Mouse (Mus musculus) thymus, postnatal 14 days (tissue): ENCODE data around the gene Jup.

Experiments
- DNase-seq: peaks from one replicate; pipeline ENCODE4 v3.0.0; 2021

Gene Jup

DNA sequence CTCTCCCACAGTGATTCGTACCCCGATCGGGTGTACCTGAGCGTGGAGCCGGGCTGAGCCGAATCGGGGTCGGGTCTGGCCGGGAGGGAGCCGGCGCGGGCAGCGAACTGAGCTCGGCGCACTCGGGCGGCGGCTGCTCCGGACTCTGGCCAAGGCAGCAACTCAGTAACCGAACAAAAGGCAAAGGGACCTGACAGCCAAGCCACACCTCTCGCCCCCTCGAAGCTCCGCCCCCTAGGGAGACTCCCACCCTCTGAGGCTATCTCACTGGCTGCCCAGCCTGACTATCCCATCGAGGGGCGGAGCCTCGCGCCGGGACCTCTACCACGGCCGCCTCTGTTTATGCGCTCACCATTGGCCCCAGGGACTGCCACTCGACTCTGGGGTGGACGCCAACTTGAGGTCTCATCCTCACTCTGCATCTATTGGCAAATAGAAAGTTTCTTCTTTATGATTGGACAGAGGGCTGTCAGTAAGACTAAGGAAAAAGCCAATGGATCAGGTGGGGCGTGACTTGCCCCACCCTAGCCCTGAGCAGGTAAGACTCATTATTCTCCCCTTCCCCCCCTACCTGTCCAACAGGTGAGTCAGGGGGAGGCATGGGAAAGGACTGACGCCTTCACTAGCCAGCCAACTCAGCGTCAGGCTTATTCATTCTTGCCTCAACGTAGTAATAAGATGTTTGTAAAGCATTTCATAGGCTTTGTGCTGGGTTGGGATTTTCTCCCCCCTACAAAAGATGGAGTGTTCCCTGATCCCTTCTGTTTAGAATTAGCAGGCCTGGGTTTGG is at the start of gene Jup:
TSS of gene Jup (minus strand) at position 164 of the 790 bp plus-strand sequence.
- DNase-seq, result peak; percentile 98

DNA sequence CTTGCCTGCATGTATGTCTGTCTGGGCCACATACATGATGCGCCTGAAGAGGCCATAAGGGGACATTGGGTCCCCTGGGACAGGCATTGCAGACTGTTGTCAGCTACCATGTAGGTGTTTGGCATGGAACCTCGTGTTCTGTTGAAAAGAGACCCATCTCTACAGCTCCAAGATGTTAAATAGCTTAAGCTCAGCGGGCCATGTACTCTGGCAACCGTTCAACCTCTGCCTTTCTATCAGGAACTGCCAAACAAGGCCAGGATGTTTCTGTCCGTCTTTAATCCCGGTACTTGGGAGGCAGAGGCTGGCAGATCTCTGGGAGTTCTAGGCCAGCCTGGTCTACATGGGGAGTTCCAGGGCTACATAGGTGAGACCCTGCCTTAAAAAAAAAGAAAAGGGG is 45.1 kb upstream of the Jup start:
- no peak for DNase-seq

DNA sequence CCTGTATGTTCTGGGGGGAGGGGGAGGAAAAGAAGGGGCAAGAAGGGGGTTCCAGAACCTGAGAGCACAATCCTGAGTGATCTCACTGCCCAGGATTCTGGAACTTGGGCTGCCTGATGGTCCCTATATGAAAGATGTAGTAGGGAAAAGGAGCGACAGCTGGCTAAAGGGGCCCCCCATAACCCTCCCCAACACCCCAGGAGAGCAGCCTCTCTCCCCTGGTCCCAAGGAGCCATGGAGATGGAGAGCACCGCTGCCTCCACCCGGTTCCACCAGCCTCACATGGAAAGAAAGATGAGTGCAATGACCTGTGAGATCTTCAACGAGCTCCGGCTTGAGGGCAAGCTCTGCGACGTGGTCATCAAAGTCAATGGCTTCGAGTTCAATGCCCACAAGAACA is 44.2 kb upstream of the Jup start, which contains the start of the genes Nt5c3b and Klhl10:
TSS of gene Nt5c3b (minus strand) at position 12 of the 400 bp plus-strand sequence.
TSS of gene Klhl10 (plus strand) at position 121 of the 400 bp plus-strand sequence.
- DNase-seq, result no peak

DNA sequence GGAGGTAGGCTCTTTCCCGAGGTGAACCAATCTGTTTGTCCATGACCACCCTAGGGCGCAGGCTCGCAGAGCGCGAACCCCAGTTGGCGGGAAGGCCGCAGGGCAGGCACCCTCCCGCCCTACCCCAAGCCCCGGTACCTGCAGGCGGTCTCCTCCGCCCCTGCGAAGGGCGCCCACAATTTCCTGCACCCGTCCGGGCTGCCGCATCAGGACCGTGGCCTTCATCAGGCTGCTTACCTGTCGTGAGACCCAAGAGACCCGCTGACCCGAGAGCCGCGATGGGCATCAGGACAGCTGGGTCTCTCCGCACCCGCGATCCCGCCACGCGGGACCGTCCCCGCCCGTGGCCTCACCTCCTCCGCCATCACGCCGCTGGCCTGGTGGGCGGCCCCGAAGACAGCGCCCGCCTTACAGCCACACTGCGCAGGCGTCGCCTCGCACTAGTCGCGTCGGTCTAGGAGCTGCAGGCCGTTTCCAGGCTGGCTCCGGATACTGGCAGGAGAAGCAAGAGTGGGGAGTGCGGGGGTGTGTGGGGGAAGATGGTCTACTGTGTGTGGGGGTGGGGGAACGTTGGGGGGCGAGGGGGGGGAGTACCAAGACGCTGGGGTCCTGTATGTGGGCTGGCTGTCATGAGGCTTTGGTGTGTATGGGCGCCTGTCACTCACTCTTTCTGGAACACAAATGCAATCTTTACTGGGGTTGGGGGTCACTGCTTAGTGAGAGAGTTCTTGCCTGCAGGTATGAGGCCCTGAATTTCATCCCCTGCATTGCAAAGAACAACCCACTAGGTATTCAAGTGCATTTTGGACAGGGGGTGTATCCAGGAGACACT is 43.3 kb upstream of the Jup start:
- peak; percentile 90 for DNase-seq

DNA sequence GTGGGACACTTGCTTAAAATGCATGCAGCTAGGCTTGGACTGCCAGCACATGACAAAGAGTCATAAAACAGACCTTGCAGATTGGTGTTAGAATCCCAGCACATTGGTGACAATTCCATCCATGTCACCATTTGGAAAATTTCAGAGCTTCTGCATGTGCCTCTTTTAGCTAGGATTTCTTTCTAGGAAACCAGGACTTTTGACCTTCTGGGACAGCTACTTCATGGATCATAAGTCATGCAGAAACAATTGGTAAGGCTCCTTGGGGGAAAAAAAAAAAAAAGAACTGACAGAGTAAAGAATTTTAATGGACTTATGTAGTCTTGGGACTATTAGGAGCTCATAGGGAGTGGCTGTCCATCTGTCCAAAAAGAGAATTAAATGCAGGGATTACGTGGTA is 40.3 kb upstream of the Jup start:
- DNase-seq, result no peak

DNA sequence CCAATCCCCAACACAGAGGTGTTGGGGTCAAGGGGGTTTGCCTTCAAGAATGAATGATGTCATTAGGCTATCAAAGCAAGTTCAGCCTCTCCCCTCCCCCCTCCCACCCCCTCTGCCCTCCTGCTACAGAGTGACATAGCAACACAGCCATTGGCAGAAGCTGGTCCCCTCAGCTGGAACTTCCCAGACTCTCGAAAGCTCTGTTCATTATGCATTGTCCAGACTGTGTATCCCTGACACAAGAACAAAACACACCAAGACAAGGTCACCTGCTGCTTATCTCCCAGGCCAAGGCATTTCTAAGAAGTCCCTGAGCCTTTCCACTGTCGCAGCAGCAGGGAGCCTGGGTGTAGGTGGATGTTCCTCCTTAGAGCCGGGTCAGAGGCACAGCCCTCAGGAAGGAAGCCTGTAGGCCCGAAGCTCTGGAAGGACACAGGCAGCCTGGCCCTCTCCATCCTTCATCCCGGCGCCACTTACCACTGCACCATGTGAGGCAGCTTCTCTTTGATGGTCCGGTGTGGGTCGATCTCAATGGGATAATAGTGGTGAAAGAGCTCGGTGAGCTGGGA is 38.2 kb upstream of the Jup start:
- DNase-seq, result no peak

DNA sequence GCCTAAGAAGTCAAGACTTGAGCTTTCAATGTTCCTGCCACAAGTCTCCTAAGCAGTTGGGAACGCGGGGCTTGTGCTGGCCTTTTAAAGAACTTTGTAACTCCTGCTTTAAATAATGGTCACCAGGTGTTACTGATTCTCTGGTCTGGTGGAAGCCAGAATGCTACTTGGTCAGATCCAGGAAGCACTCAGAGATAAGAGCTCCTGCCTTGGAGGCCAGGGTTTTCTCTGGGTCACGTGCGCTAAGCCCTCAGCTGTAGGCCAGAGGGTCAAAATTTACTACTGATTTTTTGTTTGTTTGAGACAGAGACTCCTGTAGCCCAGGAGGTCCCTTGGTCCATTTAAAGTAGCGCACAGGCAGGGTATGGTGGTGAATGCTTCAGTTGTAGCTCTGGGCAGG is 34.4 kb upstream of the Jup start:
- no peak for DNase-seq

DNA sequence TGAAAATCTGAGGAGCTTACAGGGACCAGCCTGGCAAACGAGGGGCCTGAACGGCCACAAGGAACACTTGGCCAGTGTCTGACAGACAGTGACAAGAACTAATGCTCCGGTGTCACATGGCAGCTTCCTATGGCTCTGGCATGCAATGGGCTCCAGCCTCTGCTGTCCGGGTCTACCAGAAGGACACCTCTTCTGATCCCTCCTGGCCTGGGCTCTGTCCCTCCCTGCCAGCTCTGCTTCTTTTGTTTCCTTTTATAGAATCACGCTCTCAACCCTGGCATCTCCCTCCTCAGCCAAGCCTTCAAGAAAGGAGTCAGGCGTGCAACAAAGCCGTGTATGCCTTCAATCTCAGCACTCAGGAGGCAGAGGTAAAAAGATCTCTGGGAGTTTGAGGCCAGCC is 32.5 kb upstream of the Jup start:
- DNase-seq, result no peak

DNA sequence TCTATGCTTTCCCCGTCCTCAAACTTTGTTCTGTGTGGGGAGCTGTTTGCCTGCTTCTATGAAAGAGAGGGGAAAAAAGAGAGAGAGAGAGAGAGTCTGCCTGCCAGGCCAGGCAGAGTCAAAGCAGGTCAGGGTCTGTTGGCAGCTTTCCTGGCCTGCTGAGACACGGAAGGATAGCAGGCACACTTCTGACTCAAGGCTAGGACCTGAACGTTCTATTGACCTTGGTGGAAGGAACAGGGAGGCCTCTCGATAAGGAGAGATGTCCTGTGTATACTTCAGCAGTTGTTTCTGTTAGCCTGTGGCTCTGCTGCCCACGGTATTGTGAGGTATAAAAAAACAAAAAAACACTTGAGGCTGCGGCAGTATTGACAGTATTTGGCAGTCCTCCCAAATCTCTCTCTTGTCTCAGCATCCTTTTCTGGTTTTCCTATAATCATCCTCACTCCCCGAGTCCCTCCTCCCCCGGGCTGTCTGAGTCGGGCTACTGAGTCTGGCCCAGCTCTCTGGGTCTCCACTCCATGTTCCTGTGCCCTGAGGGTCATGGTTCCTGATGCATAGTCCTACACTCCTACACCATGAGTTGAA is 31.1 kb upstream of the Jup start:
- no peak for DNase-seq

DNA sequence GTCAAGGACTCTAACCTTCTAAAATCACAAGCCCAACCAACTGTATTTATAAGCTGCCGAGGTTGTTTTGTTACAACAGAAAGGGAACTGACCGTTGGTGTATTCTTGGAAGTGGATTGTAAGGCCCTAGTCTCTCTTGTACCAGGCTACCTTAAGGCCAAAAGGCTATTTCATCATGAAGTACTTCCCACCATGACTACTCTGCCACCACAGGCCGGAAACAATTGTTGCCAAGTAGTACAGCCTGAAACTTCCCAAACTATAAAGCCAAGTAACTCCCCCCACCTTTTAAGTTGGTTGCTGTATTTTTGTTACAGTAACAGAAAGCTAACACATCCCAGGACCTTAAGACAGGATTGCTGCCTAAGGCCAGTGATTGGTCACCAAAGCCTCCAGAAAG is 29.3 kb upstream of the Jup start:
- no peak for DNase-seq

DNA sequence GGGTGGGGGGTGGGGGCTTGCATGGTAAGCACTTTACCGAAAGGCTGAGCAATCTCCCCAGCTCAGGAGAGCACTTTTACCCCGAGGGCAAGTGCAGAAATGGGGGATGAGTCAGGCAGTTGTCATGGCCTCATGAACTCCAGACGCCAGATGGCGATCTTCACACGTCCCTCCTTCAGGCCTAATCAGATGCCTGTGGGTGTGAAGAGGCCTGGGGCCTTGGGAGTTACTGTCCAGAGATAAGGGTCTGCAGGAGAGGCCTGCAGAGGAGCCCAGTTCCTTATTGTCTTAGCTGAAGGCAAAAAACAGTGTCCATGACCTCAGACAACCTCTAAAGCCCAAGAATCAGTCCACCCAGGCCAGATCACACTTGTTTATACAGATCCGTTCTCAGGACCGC is 28.3 kb upstream of the Jup start:
- DNase-seq, result peak; percentile 76

DNA sequence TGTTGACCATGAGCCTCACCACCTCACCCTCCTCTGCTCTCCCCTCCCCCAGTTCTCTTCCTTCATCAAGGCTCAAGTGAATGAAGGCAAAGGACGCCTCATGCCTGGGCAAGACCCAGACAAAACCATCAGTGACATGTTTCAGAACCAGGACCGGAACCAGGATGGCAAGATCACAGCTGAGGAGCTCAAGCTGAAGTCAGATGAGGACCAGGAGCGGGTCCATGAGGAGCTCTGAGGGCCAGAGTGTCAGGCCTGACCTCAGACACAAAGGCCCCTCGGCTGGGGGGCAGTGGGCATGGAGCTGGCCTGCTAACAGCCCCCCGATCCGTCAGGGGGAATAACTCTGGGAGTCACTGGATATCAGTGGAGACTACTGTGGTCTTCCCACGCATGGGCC is 26.3 kb upstream of the Jup start:
- no peak for DNase-seq

DNA sequence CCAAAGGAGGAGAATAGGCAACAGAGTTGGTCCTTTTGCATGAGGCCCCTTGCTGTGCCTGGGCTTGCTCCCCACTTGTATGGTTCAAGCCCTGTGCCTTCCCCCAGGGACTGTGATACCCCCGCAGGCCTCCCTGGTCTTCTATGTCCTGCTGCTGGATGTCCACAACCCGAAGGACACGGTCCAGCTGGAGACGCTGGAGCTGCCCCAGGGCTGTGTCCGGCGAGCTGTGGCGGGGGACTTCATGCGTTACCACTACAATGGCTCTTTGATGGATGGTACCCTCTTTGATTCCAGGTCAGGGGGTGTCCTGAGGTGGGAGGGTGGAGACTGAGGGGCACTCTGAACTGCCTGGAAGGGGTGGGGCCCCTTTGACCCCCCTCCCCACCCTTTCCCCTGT is 24.0 kb upstream of the Jup start:
- DNase-seq, result no peak

DNA sequence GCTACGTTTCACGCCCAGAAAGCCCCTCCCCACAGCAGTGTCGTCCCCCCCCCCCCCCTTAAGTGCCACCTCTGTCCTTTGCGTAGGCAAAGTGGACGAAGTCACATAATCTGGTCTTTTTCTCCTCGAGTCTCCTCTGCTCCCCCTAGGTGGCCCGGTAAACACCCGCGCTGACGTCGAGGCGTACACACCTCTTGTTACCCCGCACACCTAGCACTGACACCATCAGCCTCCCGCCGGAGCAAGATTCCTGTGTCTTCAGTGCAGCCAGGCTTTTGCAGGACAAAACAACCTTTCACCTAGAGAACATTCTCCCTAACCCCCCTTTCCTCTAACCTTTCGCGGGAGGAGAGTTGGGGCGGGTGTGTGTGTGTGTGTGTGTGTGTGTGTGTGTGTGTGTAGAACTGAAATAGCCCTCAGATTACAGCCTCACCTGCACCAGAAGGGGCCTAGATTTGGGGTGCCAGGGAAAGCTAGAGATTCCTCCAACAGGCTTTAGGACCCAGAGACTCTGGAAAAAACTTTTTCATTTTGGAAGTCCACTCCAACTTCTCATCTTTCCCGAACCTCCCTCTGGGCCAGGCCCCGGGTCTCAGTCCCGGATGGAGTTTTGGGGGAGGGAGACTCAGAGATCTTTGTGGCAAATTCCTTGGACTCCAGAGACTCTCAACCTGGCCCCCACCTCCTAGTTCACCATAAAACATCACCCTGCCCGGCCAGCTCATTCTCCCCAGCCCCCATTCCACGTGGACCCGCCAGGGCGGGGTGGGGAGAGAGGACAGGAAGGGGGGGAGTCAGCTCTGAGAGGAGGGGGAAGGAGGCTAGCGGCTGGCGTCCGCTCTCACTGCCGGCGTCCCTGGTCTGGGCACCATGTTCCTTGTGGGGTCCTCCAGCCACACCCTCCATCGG is 17.6 kb upstream of the Jup start, which contains the start of gene Fkbp10:
TSS of gene Fkbp10 (plus strand) at position 784 of the 909 bp plus-strand sequence.
- peak; percentile 36 for DNase-seq

DNA sequence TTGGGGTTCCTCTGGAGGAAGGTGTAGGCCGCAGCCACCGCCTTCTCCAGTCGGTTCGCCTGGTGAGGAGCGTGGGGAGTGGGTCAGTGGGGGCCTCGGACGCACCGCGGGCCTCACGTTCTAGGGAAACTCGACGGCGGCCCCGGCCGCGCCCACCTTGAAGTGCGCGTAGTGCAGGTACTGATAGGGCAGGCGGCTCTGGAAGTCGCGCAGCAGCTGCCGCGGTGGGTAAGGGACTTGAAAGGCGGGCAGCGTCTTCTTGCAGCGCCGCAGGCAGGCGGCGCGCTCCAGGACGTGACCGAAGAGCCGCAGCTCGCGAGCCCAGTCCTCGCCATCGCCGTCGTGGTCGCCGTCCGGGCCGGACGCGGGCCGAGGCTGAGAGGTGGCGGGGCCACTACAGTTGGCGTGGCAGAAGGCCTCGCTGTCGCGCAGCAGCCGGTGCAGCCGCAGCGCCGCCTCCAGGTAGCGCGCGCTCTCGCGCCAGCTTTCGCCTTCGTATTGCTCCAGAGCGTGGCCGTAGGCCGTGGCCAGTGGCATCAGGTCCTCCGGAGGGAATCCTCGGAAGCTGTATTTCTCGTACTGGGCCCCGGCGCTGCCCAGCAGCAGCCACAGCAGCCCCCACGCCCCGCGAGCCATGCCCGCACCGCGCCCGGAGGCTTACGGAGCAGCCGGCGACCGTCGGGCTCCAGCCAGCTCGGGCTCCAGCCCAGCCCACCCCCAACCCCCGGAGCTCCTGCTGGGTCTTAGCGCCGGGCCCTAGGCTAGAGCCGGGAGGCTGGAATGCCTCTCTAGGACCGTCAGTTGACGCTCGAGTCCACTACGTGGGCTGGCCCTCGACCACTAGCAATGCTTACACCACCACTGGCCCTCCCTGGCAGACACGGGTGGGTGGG is 16.7 kb upstream of the Jup start, which contains the start of gene P3h4:
TSS of gene P3h4 (minus strand) at position 816 of the 893 bp plus-strand sequence.
- DNase-seq, result peak; percentile 82

DNA sequence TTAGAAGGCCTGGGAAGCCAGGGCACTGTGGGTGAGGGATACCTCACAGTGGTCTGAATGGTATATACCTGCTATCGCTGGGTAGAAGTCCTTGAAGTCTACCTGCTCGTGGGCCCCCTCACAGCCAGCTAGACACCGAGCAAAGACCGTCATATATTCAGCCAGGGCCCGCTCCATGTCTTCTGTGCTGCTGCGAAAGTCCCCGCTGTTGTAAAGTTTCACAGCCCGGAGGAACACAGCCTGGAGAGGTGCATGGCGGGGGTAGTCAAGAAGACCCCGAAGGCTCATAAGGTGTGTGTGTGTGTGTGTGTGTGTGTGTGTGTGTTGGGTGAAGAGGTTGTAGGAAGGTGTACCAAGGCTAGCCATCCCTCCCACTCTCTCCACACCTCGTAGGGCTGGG is 16.0 kb upstream of the Jup start:
- no peak for DNase-seq

DNA sequence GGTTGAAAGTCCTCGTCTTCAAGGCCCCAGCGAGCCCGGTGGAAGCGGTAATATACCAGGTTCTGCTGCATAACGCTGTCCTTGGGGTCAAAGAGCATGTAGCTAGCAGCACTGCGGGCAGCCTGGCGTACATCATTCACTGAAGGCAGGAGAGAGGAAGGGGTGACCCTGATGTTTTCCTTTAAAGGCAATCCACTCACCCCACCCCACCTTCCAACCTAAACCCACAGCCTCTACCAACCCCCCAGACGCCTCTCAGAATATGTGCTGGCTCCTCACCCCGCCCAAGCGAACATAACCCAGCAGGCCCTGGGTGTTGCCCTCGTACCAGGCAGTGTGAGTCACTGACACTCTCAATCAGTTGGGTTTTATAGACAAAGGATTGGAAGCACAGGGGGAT is 14.2 kb upstream of the Jup start:
- DNase-seq, result peak; percentile 51

DNA sequence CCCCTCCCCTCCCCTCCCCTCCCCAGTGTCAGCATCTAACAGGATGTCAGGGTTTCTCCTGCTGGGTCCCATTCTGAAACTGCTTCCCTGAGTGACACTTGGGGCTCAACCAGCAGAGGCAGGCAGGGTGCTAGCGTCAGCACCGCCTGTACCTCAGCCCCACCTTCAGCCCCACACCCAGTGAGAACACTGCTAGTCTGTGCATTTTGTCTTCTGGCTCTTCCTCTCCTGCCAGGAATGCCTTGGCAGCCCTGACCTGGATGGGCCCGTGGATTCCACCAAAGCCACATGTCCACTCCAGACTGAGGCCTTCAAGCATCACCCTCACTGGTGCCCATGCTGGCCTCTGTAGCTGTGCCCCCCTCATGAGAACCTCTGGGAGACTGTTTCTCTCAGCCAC is 12.1 kb upstream of the Jup start:
- peak; percentile 74 for DNase-seq

DNA sequence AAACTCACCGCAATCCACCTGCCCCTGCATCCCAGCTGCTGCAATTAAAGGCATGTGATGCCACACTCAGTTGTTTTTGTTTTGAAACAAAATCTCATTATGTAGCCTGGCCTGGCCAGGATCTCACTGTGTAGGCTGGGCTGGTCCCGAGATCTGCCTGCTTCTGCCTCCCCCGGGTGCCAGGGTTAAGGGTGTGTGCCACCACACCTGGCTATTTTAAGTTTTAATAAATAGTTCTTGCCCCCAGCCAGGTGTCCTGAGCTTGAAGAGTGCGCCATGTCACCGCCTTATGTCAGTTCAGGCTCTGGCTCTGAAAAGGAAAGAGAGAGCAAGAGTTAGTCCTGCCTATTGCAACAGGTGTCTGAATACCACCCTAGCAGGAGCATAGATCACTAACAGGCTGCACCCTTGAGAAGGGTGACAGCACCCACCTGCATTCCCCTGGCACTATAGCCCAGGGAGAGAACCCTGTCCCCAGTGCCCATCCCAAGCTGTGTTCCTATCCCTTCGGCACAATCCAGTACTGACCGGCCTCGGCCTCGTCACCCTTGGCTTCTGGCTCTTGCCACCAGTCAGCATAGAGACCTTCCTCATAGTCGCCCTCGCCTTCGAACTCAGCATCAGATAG is 11.4 kb upstream of the Jup start:
- peak; percentile 70 for DNase-seq

DNA sequence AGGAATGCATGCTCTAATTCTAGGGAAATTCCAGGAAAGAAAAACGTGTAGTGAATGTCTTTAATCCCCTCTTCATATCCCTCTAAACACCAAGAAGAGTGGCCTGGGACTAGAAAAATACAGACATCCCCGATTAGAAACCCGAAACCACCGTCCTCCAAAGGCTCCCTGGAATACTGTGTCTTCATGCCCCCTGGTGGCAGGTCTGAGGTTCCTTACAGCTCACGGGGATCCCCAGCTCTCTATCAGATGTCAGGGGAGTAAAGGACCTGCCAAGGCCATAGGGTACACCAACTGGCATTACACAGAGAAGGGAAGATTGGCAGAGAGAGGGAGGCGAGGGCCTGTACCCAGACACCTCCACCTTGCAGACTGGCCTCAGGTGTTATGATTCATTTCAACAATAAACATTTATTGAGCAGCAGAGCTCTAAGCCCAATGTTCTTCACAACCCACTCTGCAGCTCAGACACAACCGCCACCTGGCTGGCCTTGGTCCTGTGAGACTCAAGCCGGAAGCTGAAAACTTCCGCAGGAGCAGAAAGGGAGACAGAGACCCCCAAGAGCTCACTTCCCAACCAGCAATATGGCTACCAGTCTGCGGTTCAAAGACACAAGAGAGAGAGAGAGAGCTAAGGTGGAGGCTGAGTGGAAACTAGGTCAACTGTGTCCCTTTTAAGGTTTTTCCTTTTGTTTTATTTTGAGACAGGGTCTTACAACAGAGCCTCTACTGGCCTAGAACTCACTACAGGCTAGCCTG is 10.7 kb upstream of the Jup start:
- DNase-seq, result peak; percentile 86
